Mouse (Mus musculus) ES-E14 (cell line): ENCODE results near the gene Akr1c13. TPM values are rescaled to one million over a fixed set of nuclear protein-coding genes. Genes with fewer than 3 reads are reported as not detected.
"Not testable (repeated sequence)": the region's sequence is repeated elsewhere in the genome, so short reads cannot be mapped to it uniquely, and the experiment has no call there.

ENCODE experiments used
- DNase-seq: peaks from one replicate; pipeline ENCODE4 v3.0.0-alpha.2; 2013; ENCODE audit warnings: low read depth, low spot score
- H3K27ac ChIP-seq: 2 replicates; pipeline ENCODE4 v1.5.1; 2012; ENCODE audit warnings: low read depth, mild to moderate bottlenecking, low read length, moderate library complexity, mixed read lengths; ENCODE audit not compliant: poor library complexity, insufficient read depth, severe bottlenecking
- H3K36me3 ChIP-seq: 2 replicates; pipeline ENCODE4 v1.6.1; 2012; ENCODE audit warnings: mild to moderate bottlenecking, low read length, moderate library complexity, mixed read lengths; ENCODE audit not compliant: control insufficient read depth, poor library complexity, insufficient read depth, severe bottlenecking
- H3K4me1 ChIP-seq, 2 experiments: fragments of 150-350 bp in 1 of 2; sonication (generic) in 1 of 2; 2 replicates each; pipeline ENCODE4 v1.6.1; 2012; ENCODE audit warnings: low read length in 2 of 2, mild to moderate bottlenecking in 1 of 2, mixed read lengths in 1 of 2; ENCODE audit not compliant: control insufficient read depth in 2 of 2, insufficient read depth in 2 of 2, poor library complexity in 1 of 2
- H3K4me3 ChIP-seq, 2 experiments: fragments of 150-350 bp in 1 of 2; sonication (generic) in 1 of 2; 2 replicates each; pipeline ENCODE4 v1.5.1; 2012; ENCODE audit warnings: low read length in 2 of 2, low read depth in 1 of 2, mild to moderate bottlenecking in 1 of 2, mixed read lengths in 1 of 2; ENCODE audit not compliant: insufficient read depth in 1 of 2, poor library complexity in 1 of 2, severe bottlenecking in 1 of 2
- H3K9ac ChIP-seq: 2 replicates; pipeline ENCODE4 v1.6.1; 2012; ENCODE audit warnings: low read depth, mild to moderate bottlenecking, low read length, mixed read lengths; ENCODE audit not compliant: poor library complexity, insufficient read depth, severe bottlenecking
- H3K9me3 ChIP-seq: fragments of 150-350 bp; sonication (generic); 2 replicates; pipeline ENCODE4 v1.6.1; 2012; ENCODE audit warnings: low read depth, mild to moderate bottlenecking, low read length; ENCODE audit not compliant: control insufficient read depth, insufficient read depth
- CHD2 ChIP-seq: IDR thresholded peaks from 2 replicates; pipeline ENCODE4 v1.6.1; 2014; ENCODE audit warnings: mild to moderate bottlenecking, low read depth, low read length, inconsistent platforms
- HCFC1 ChIP-seq: IDR thresholded peaks from 2 replicates; pipeline ENCODE4 v1.6.1; 2012; ENCODE audit warnings: low read length, inconsistent platforms, borderline replicate concordance; ENCODE audit not compliant: insufficient read depth
- MAFK ChIP-seq: IDR thresholded peaks from 2 replicates; pipeline ENCODE4 v1.6.1; 2014; ENCODE audit warnings: mild to moderate bottlenecking, low read depth, low read length, inconsistent platforms; ENCODE audit not compliant: insufficient read depth
- ZC3H11A ChIP-seq: IDR thresholded peaks from 2 replicates; pipeline ENCODE4 v1.6.1; 2012; ENCODE audit warnings: low read depth, mild to moderate bottlenecking, inconsistent platforms, low read length, borderline replicate concordance
- ZNF384 ChIP-seq: IDR thresholded peaks from 2 replicates; pipeline ENCODE4 v1.6.1; 2012; ENCODE audit warnings: low read depth, low read length, inconsistent platforms
- in situ Hi-C, 2 experiments: fragments of 600-800 bp; cut with MboI; formaldehyde crosslinking; loops; one replicate each; pipeline ENCODE4 v1.15.1; 2025; ENCODE audit warnings: low sequenced_read_pairs in 2 of 2, inconsistent platforms in 1 of 2; ENCODE audit not compliant: unreplicated experiment in 2 of 2
- total RNA-seq: library from RNA; depleted of rRNA; stranded (reverse); fragments of 300-350 nt; gene quantifications from 2 replicates; pipeline ENCODE4 v1.2.3, GENCODE M21; 2012

Akr1c13 gene
- total RNA-seq, 1 experiment, result 2.2 TPM

GRCm38 (mm10) chr13:4155286-4155685 is 35.7 kb upstream of the Akr1c13 start:
- in situ Hi-C loops, result no loop called here
- no peaks in the 10 kb centered on the region for H3K9me3 ChIP-seq
- no peaks in the 10 kb centered on the region for H3K4me1 ChIP-seq
- no peak overlapping the region for H3K4me3 ChIP-seq
- H3K9ac ChIP-seq, result no peak overlapping the region
- peak overlapping the region; percentile 95; the same call in 1 of the 2 replicates for H3K27ac ChIP-seq
- H3K36me3 ChIP-seq, result peaks cover 2% of the 10 kb centered on the region; the same call in 1 of the 2 replicates
- TF ChIP-seq ZNF384 (peak; percentile 96), CHD2 (no peak), HCFC1 (no peak)
- DNase-seq, result peak; percentile 35

DNA sequence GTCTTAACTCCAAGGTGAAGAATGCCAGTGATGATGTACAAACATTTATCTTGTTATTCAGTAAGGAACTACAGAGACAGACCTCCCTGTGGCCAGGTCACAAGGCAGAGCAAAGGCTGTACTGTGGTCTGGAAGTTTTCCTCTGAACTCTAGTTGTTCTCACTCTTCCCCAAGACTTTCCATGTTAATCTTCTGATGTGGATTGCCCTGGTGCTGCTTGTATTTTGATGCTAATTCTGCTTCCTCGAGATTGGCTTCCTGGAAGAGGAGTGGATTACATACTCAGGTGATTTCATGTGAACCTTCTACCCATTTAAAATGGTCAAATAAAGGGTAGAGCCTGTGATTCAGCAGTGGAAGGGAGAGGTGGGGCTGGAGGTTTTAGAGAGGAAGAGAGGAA is 22.9 kb upstream of the Akr1c13 start:
- Histone ChIP-seq H3K4me3 (no peak overlapping the region), H3K27ac (no peak overlapping the region), H3K9ac (no peak overlapping the region), H3K4me1 (no peaks in the 10 kb centered on the region; a peak in 1 of 4 replicates), H3K36me3 (no peaks in the 10 kb centered on the region), H3K9me3 (no peaks in the 10 kb centered on the region)
- in situ Hi-C loops, result no loop called here
- DNase-seq, result no peak
- TF ChIP-seq HCFC1 (no peak), CHD2 (no peak), ZC3H11A (no peak), MAFK (no peak), ZNF384 (no peak)

- H3K4me3 ChIP-seq, result no peak overlapping the region
- DNase-seq, result no peak
- no peaks in the 10 kb centered on the region for H3K9me3 ChIP-seq
- TF ChIP-seq CHD2 (no peak), ZC3H11A (no peak), HCFC1 (no peak), ZNF384 (no peak), MAFK (no peak)
- no peaks in the 10 kb centered on the region for H3K4me1 ChIP-seq
- no peaks in the 10 kb centered on the region for H3K36me3 ChIP-seq
- no peak overlapping the region for H3K9ac ChIP-seq
- no peak overlapping the region for H3K27ac ChIP-seq
- in situ Hi-C loops, result no loop called here
These were observed 18.0 kb upstream of the Akr1c13 start for GRCm38 (mm10) chr13:4172978-4173377.

GRCm38 (mm10) chr13:4181321-4181720 is 9.6 kb upstream of the Akr1c13 start:
- H3K4me1 ChIP-seq, H3K27ac ChIP-seq, H3K4me3 ChIP-seq, H3K36me3 ChIP-seq, in situ Hi-C loops, H3K9ac ChIP-seq, DNase-seq, H3K9me3 ChIP-seq: not testable (repeated sequence)

- no peaks in the 10 kb centered on the region for H3K9me3 ChIP-seq
- no peak overlapping the region for H3K9ac ChIP-seq
- peak overlapping the region; percentile 24; the same call in 1 of the 2 replicates for H3K27ac ChIP-seq
- no peaks in the 10 kb centered on the region for H3K36me3 ChIP-seq
- H3K4me1 ChIP-seq, result no peaks in the 10 kb centered on the region
- in situ Hi-C loops, result no loop called here
- TF ChIP-seq HCFC1, result no peak
- TF ChIP-seq ZC3H11A, result no peak
- TF ChIP-seq ZNF384, result no peak
- TF ChIP-seq MAFK, result no peak
- TF ChIP-seq CHD2, result no peak
- DNase-seq, result no peak
- H3K4me3 ChIP-seq, result peak overlapping the region in 1 of 2 experiments; percentile 2; a peak in 2 of 4 replicates
These were observed 7.8 kb upstream of the Akr1c13 start for GRCm38 (mm10) chr13:4183116-4183515.

GRCm38 (mm10) chr13:4186641-4187411 is 4.1 kb upstream of the Akr1c13 start:
- in situ Hi-C loops, DNase-seq: not testable (repeated sequence)

More at GRCm38 (mm10) chr13:4186641-4187411, 4.1 kb upstream of the Akr1c13 start:
- not testable (repeated sequence) for H3K9me3 ChIP-seq, H3K4me3 ChIP-seq, H3K27ac ChIP-seq, H3K36me3 ChIP-seq, H3K4me1 ChIP-seq, H3K9ac ChIP-seq
